Mouse (Mus musculus) kidney, adult 2 months (tissue): Measurements from ENCODE around the gene Eif2s3x. TPM values are rescaled to one million over a fixed set of nuclear protein-coding genes. Genes with fewer than 3 reads are reported as not detected.

Experiments used
- DNase-seq: peaks from one replicate; pipeline ENCODE4 v3.0.0; 2021
- H3K27ac ChIP-seq: fragments of 200-500 bp; 2 replicates; pipeline ENCODE4 v1.5.1; 2012; ENCODE audit warnings: low read depth, low read length, control low read depth, inconsistent platforms; ENCODE audit not compliant: insufficient read depth
- H3K27me3 ChIP-seq: fragments of 200-500 bp; replicated peaks from 2 replicates; pipeline ENCODE4 v1.6.1; 2012; ENCODE audit warnings: mild to moderate bottlenecking, moderate library complexity, low read length, inconsistent platforms; ENCODE audit not compliant: control insufficient read depth, insufficient read depth
- H3K36me3 ChIP-seq: fragments of 200-500 bp; 2 replicates; pipeline ENCODE4 v1.6.1; 2012; ENCODE audit warnings: mild to moderate bottlenecking, moderate library complexity, low read length, inconsistent platforms; ENCODE audit not compliant: control insufficient read depth, insufficient read depth
- H3K4me1 ChIP-seq: fragments of 200-500 bp; 2 replicates; pipeline ENCODE4 v1.6.1; 2011; ENCODE audit warnings: low read length; ENCODE audit not compliant: control insufficient read depth, insufficient read depth
- H3K4me3 ChIP-seq: fragments of 200-500 bp; 2 replicates; pipeline ENCODE4 v1.5.1; 2011; ENCODE audit warnings: mild to moderate bottlenecking, low read depth, low read length, control low read depth; ENCODE audit not compliant: insufficient read depth
- CTCF ChIP-seq: fragments of 200-500 bp; conservative IDR thresholded peaks from 2 replicates; pipeline ENCODE4 v1.5.1; 2011; ENCODE audit warnings: low read depth, mild to moderate bottlenecking, control low read depth, low read length, moderate library complexity, mixed read lengths; ENCODE audit not compliant: insufficient read depth, insufficient read length
- POLR2A ChIP-seq: fragments of 200-500 bp; IDR thresholded peaks from one replicate; pipeline ENCODE4 v1.6.1; 2011; ENCODE audit warnings: low read depth, low read length, control low read depth
- WGBS: fragments of 180-500 bp; shearing (Covaris S2); methylation state at CpG from one replicate; pipeline ENCODE4 v1.1.7; 2018; 5-methylcytosine and 5-hydroxymethylcytosine counted together
- polyA plus RNA-seq: library from polyadenylated mRNA; depleted of rRNA; stranded (reverse); fragments of >200 nt; gene quantifications from 2 replicates; pipeline ENCODE4 v1.2.3, GENCODE M21; 2012; rRNA removed

The Eif2s3x gene
- 63.6 and 71.7 TPM in 2 replicates for polyA plus RNA-seq

DNA sequence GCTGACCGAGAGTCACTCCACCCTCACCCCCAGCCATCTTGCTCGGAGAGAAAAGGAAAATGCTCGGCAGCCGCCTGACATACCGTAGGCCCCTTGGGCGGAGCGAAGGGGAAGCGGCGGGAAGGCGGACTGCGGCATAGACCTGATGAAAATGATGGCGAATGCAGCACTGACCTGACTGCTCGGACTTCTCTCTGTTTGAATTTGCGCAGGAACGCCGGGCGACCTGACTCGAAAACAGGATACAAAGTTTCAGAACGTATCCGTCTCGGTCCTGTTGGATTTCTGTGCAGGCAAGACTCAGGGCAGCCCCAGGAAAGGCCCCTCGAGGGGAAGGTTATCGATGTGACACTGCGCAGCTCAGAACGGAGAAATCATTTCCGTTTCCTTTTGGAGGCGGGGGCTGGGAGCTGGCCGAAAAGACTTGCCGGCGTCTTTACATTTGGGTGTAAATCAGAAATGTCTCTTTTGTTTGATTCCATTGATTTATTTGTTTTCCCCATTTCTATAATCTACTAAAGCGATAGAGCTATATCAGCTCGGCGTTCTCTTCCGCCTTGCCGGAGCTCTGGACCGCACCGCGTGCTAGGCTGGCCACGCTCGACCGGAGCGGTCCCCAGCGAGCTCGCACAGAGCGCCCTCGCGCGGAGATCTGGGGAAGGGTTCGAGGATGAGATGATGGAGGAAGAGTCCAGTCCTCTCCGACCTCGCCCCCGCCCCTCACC is at the start of gene Eif2s3x:
TSS of gene Eif2s3x (minus strand) at position 266 of the 725 bp plus-strand sequence.
- DNase-seq, result peak; percentile 88
- under 1% methylated on average over 49 of the region's 52 CpGs for WGBS
- TF ChIP-seq CTCF, result peak; percentile 59
- no peak for TF ChIP-seq POLR2A
- Histone ChIP-seq H3K4me3 (peak within 1 kb of the TSS; percentile 100), H3K27ac (peak within 1 kb of the TSS; percentile 97), H3K36me3 (no peaks in the 10 kb centered on the region), H3K27me3 (no peaks in the 10 kb centered on the region), H3K4me1 (no peaks in the 10 kb centered on the region)

DNA sequence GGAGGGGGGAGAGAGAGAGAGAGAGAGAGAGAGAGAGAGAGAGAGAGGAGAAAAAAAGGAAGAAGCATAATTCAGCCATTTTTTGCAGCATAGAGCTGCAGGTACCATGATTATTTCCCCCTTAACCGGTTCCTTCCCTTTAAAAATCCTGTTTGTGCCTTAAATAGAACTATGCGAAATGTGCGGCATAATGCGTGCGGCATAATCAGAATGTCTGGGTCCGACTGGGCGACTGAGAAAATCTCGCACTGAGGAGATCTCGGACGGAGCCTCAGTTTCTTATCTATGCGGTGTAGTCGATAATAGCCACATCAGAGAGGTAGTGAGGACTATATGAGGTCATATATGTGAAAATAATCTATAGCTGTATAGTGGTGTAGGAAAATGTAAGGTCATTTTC is 22.9 kb upstream of the Eif2s3x start:
- H3K4me3 ChIP-seq, result peak overlapping the region; percentile 88
- no peaks in the 10 kb centered on the region for H3K36me3 ChIP-seq
- no peak overlapping the region for H3K27ac ChIP-seq
- no peak for DNase-seq
- no peaks in the 10 kb centered on the region for H3K27me3 ChIP-seq
- TF ChIP-seq POLR2A (no peak), CTCF (no peak)
- 12% methylated on average over 12 of the region's 12 CpGs for WGBS
- H3K4me1 ChIP-seq, result no peaks in the 10 kb centered on the region; the same call in 1 of the 2 replicates

DNA sequence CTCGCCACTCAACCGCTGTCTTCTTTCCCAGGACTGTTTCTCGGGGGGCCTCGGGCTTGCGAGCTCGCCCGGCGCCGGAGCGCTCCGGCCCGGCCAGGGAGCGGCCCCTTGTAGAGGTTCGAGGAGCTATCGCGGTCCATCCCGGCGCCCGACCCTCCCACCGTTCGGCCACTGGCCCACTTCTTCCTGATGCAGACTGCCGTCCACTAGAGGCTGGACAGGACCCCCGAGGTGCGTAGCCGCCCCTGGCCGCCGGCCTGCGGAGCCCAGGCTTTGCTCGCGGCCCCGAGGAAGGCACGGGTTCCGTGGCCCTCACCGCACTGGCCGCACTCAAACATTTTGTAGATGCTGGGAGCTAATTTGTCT is 22.5 kb upstream of the Eif2s3x start:
- TF ChIP-seq CTCF (no peak), POLR2A (no peak)
- Histone ChIP-seq H3K36me3 (no peaks in the 10 kb centered on the region), H3K4me1 (no peaks in the 10 kb centered on the region; the same call in 1 of the 2 replicates), H3K27ac (peak overlapping the region; percentile 59; the same call in 1 of the 2 replicates), H3K4me3 (peak overlapping the region; percentile 88), H3K27me3 (no peaks in the 10 kb centered on the region)
- DNase-seq, result no peak
- WGBS, result under 1% methylated on average over 35 of the region's 35 CpGs

DNA sequence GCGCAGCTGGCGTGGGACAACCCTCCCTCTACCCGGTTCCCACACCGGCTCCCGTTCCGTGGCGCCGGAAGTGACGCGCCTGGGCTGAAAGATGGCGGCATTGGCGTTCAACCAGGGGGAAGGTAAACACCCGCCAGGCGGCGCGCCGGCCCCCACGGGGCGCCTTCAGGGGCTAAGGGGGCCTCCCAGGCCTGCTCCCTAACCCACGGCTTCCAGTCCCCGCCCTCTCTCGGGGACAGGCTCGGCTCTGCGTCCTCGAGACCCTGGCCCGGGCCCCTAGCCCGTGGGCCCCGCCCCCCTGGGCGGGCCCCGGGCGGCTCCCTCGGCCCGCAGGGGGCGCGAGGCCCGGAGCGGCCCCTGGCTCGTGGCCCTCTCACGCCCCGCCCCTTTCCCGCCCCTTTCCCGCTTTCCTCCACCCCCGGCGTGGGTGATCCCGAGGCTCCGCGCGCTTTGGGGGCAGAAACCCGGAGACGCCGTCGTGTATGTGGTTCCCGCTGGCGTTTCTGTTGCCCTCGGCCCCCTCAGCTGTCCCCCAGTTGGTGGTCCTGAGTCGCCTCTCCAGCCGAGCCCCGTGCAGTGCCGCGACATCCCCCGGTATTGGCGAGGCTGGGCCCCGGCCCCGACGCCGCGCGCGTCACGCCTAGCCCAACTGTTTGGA is 22.0 kb upstream of the Eif2s3x start, which contains the start of gene Klhl15:
TSS of gene Klhl15 (plus strand) at position 68 of the 658 bp plus-strand sequence.
- WGBS, result 1% methylated on average over 46 of the region's 70 CpGs
- no peaks in the 10 kb centered on the region for H3K36me3 ChIP-seq
- DNase-seq, result peak; percentile 89
- no peaks in the 10 kb centered on the region for H3K27me3 ChIP-seq
- no peaks in the 10 kb centered on the region; the same call in 1 of the 2 replicates for H3K4me1 ChIP-seq
- peak within 1 kb of the TSS; percentile 88 for H3K4me3 ChIP-seq
- no peak for TF ChIP-seq CTCF
- no peak for TF ChIP-seq POLR2A
- peak within 1 kb of the TSS; percentile 93 for H3K27ac ChIP-seq

DNA sequence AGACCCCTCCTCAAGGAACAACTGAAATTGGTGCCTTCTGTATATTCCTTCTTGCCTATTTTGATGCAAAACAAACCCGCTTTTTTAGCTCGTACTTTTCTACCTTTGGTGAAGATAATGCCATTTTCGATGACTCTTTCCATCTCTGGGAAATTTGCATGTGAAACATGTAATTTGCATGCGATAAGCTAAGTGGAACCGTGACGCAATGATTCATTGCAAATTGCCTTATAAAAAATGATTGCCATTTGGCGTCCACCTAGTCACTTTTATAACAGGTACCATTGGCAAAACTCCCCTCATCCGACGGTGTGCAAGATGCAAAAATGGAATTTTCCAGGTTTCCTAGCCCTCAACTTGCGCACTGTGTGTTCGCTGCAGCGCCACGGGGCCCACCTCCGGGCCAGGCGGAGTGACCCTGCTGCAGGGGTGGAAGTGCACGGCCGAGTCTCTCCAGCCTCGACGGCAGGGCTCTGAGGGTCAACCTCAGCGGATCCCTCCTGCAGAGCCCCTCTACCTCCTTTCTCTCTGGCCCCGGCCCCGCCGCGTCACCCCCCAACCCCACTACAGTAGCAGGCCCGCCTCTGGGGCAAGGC is 21.4 kb upstream of the Eif2s3x start:
- 2% methylated on average over 25 of the region's 25 CpGs for WGBS
- DNase-seq, result no peak
- TF ChIP-seq CTCF, result no peak
- TF ChIP-seq POLR2A, result no peak
- Histone ChIP-seq H3K27me3 (no peaks in the 10 kb centered on the region), H3K4me3 (peak overlapping the region; percentile 88), H3K36me3 (no peaks in the 10 kb centered on the region), H3K4me1 (no peaks in the 10 kb centered on the region; the same call in 1 of the 2 replicates), H3K27ac (peak overlapping the region; percentile 93)

DNA sequence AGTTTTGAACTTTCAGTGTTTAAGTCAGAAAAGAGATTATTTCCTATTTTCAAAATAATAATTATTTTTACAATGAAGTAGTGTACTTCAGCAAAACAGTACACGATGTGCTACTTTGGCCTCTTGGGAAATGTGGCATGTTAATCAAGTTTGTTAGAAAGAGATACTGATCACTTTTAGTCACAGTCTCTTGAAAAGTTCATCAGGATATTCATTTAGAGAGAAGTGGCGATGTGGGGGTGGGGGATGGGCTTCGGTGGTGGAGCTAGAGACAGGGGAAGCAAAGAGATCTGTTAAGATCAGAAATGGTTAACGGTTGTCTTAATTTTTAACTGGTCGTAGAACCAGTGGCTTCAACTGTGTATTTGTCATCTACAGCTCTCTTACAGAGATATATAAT is 20.8 kb upstream of the Eif2s3x start:
- TF ChIP-seq CTCF (no peak), POLR2A (no peak)
- no peak for DNase-seq
- no peaks in the 10 kb centered on the region for H3K36me3 ChIP-seq
- H3K27ac ChIP-seq, result no peak overlapping the region
- 18% methylated on average over 5 of the region's 5 CpGs for WGBS
- no peaks in the 10 kb centered on the region; the same call in 1 of the 2 replicates for H3K4me1 ChIP-seq
- no peaks in the 10 kb centered on the region for H3K27me3 ChIP-seq
- H3K4me3 ChIP-seq, result no peak overlapping the region

DNA sequence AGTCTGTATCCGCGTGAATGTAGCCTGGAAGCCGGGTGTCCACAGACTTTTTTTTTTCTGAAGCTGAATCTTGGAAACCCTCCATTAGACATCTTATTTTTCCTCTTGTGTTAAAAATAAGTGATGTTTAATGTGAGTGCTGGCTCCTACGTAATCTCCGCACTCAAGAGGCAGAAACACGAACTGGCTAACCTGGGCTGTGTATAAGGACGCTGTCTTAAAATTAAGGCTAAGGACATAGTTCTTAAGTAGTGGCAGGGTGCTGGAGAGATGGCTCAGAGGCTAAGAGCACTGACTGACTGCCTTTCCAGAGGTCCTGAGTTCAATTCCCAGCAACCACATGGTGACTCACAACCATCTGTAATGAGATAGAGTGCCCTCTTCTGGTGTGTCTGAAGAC is 722 bp upstream of the Eif2s3x start:
- WGBS, result 4% methylated on average over 7 of the region's 7 CpGs
- peak overlapping the region; percentile 100 for H3K4me3 ChIP-seq
- DNase-seq, result no peak
- no peaks in the 10 kb centered on the region for H3K27me3 ChIP-seq
- H3K4me1 ChIP-seq, result no peaks in the 10 kb centered on the region
- H3K27ac ChIP-seq, result no peak overlapping the region
- H3K36me3 ChIP-seq, result no peaks in the 10 kb centered on the region
- no peak for TF ChIP-seq CTCF
